Comparison of ENCODE assay signal across 11 mouse cellular contexts in genomic region chr7:44606171-44606901, GRCm38 (mm10). TPM values are rescaled to one million over a fixed set of nuclear protein-coding genes. Genes with fewer than 3 reads are reported as not detected.
A peak's percentile ranks its signal among the peaks of the same experiment; 100 is the strongest.
DNase-seq lines count a peak whose midpoint lies in the region; ATAC-seq lines count a peak whose summit lies in the region.
"Had no signal": no experiment of that assay in that cellular context is flagged by ENCODE, and none has a peak within 500 bp of the region (broad histone marks: within the 10 kb centered on the region; RNA-seq: fewer than 3 reads in every experiment).

No protein-coding gene starts in this region.

- H3K4me1 ChIP-seq in kidney, embryonic 16.5 days (ENCODE audit: insufficient read depth, low read length), result peaks cover 4% of the 10 kb centered on the region; the same call in 1 of the 2 replicates
- peaks cover 23% of the 10 kb centered on the region; the same call in 1 of the 2 replicates for H3K4me1 ChIP-seq in neural tube, embryonic 15.5 days

- ATAC-seq in kidney, embryonic 16.5 days (ENCODE audit: low FRiP score, low TSS enrichment), result no peak
- no peak for ATAC-seq in neural tube, embryonic 15.5 days (ENCODE audit: low FRiP score)
- ATAC-seq in megakaryocyte-erythroid progenitor cell, adult 5-6 weeks (replicated peaks; ENCODE audit: low FRiP score, low TSS enrichment, poor library complexity, severe bottlenecking), result no peak

- 5% methylated on average over 29 of the region's 29 CpGs for WGBS in kidney, embryonic 16.5 days
- 13% methylated on average over 29 of the region's 29 CpGs for WGBS in neural tube, embryonic 15.5 days

- intact Hi-C loops in left cerebral cortex, postnatal 36 days (cut with DNase I), result no loop called here

- no peaks in the 10 kb centered on the region for H3K9me3 ChIP-seq in kidney, embryonic 16.5 days (ENCODE audit: low read length)
- no peaks in the 10 kb centered on the region for H3K9me3 ChIP-seq in neural tube, embryonic 15.5 days (replicated peaks)
- H3K9me3 ChIP-seq: heart, embryonic 13.5 days; limb, embryonic 13.5 days had no signal

- H3K9ac ChIP-seq in kidney, embryonic 16.5 days (replicated peaks; ENCODE audit: low read length), result no peak overlapping the region
- H3K9ac ChIP-seq in neural tube, embryonic 15.5 days (replicated peaks), result peak overlapping the region; percentile 28; the same call in 1 of the 2 replicates
- H3K9ac ChIP-seq: heart, embryonic 13.5 days; limb, embryonic 13.5 days had no signal

- H3K4me2 ChIP-seq in kidney, embryonic 16.5 days (replicated peaks; ENCODE audit: low read depth, low read length), result peak overlapping the region; percentile 36
- H3K4me2 ChIP-seq in neural tube, embryonic 15.5 days, result peak overlapping the region; percentile 38
- H3K4me2 ChIP-seq: heart, embryonic 13.5 days; limb, embryonic 13.5 days had no signal

- peaks cover 59% of the 10 kb centered on the region for H3K27me3 ChIP-seq in kidney, embryonic 16.5 days (ENCODE audit: insufficient read depth, low read length)
- H3K27me3 ChIP-seq in neural tube, embryonic 15.5 days (replicated peaks), result peaks cover 47% of the 10 kb centered on the region

- no peaks in the 10 kb centered on the region for H3K36me3 ChIP-seq in kidney, embryonic 16.5 days (ENCODE audit: insufficient read depth, low read length)
- H3K36me3 ChIP-seq in neural tube, embryonic 15.5 days, result no peaks in the 10 kb centered on the region
- H3K36me3 ChIP-seq: heart, embryonic 13.5 days; limb, embryonic 13.5 days had no signal

- DNase-seq in left cerebral cortex, postnatal 36 days (ENCODE audit: low spot score in 2 of 2), result peak; percentile 53 to 62
- DNase-seq in left cerebral cortex, adult 11 months (ENCODE audit: low spot score), result no peak
- peak; percentile 34 to 44 for DNase-seq in cerebellum, postnatal 10 days
- no peak for DNase-seq in gastrocnemius, postnatal 25 days
- no peak for DNase-seq in testis, postnatal 10 days (ENCODE audit: low spot score)
- DNase-seq: embryo, embryonic 11 days had no signal

- no peak overlapping the region for H3K27ac ChIP-seq in kidney, embryonic 16.5 days (ENCODE audit: low read length)
- H3K27ac ChIP-seq in neural tube, embryonic 15.5 days (replicated peaks), result no peak overlapping the region
- H3K27ac ChIP-seq: heart, embryonic 13.5 days; limb, embryonic 13.5 days had no signal

- H3K4me3 ChIP-seq in kidney, embryonic 16.5 days (ENCODE audit: low read length), result no peak overlapping the region
- peak overlapping the region; percentile 17 for H3K4me3 ChIP-seq in neural tube, embryonic 15.5 days (replicated peaks)
- H3K4me3 ChIP-seq: heart, embryonic 13.5 days; limb, embryonic 13.5 days had no signal

RNA-seq across cellular contexts. Expression of gene Kcnc3, which starts 15.9 kb away (rescaled TPM):
- total RNA-seq in left cerebral cortex, postnatal 36 days (2021), result 100 to 1,000 TPM in 1 of 2 experiments, 10 to 100 TPM in 1; 97.6 to 107 TPM
- 0.11 and 0.14 TPM in 2 replicates for polyA plus RNA-seq in kidney, embryonic 16.5 days (2015; fragmentation: Nextera tagmentation; extraction: Ambion mirVana)
- polyA plus RNA-seq in neural tube, embryonic 15.5 days (2015; fragmentation: Nextera tagmentation; extraction: Ambion mirVana), result 7.2 and 8.0 TPM in 2 replicates
- total RNA-seq in gastrocnemius, postnatal 25 days (2021), result 1 to 10 TPM; 4.3 to 4.8 TPM
- total RNA-seq in megakaryocyte-erythroid progenitor cell, adult 5-6 weeks (2014; fragmentation: Nextera tagmentation), result 1.9 and 7.9 TPM in 2 replicates
- total RNA-seq in megakaryocyte-erythroid progenitor cell, adult 5-6 weeks (2017), result 0.11 TPM in 1 of 2 replicates, not detected in the other

RNA-seq across cellular contexts. Expression of gene Napsa, which starts 34.2 kb away (rescaled TPM):
- total RNA-seq in left cerebral cortex, postnatal 36 days (2021), result not detected
- 70.0 and 83.8 TPM in 2 replicates for polyA plus RNA-seq in kidney, embryonic 16.5 days (2015; fragmentation: Nextera tagmentation; extraction: Ambion mirVana)
- 1.1 and 4.9 TPM in 2 replicates for polyA plus RNA-seq in neural tube, embryonic 15.5 days (2015; fragmentation: Nextera tagmentation; extraction: Ambion mirVana)
- under 1 TPM in 1 of 2 experiments, not detected in 1; 0.16 TPM for total RNA-seq in gastrocnemius, postnatal 25 days (2021)
- total RNA-seq in megakaryocyte-erythroid progenitor cell, adult 5-6 weeks (2014; fragmentation: Nextera tagmentation), result 5.3 and 10.3 TPM in 2 replicates
- total RNA-seq in megakaryocyte-erythroid progenitor cell, adult 5-6 weeks (2017), result 2.0 and 11.0 TPM in 2 replicates

RNA-seq across cellular contexts. Expression of gene Nr1h2, which starts 52.6 kb away (rescaled TPM):
- total RNA-seq in left cerebral cortex, postnatal 36 days (2021), result 10 to 100 TPM; 73.1 to 78.3 TPM
- polyA plus RNA-seq in kidney, embryonic 16.5 days (2015; fragmentation: Nextera tagmentation; extraction: Ambion mirVana), result 93.1 and 94.3 TPM in 2 replicates
- polyA plus RNA-seq in neural tube, embryonic 15.5 days (2015; fragmentation: Nextera tagmentation; extraction: Ambion mirVana), result 54.0 and 62.0 TPM in 2 replicates
- total RNA-seq in gastrocnemius, postnatal 25 days (2021), result 10 to 100 TPM; 27.0 to 29.3 TPM
- total RNA-seq in megakaryocyte-erythroid progenitor cell, adult 5-6 weeks (2014; fragmentation: Nextera tagmentation), result 68.7 and 69.2 TPM in 2 replicates
- total RNA-seq in megakaryocyte-erythroid progenitor cell, adult 5-6 weeks (2017), result 28.8 and 59.9 TPM in 2 replicates

RNA-seq across cellular contexts. Expression of gene Pold1, which starts 57.7 kb away (rescaled TPM):
- total RNA-seq in left cerebral cortex, postnatal 36 days (2021), result 1 to 10 TPM; 7.5 to 7.6 TPM
- polyA plus RNA-seq in kidney, embryonic 16.5 days (2015; fragmentation: Nextera tagmentation; extraction: Ambion mirVana), result 105 and 107 TPM in 2 replicates
- 18.8 and 38.9 TPM in 2 replicates for polyA plus RNA-seq in neural tube, embryonic 15.5 days (2015; fragmentation: Nextera tagmentation; extraction: Ambion mirVana)
- 1 to 10 TPM; 4.7 to 5.2 TPM for total RNA-seq in gastrocnemius, postnatal 25 days (2021)
- 194 and 214 TPM in 2 replicates for total RNA-seq in megakaryocyte-erythroid progenitor cell, adult 5-6 weeks (2014; fragmentation: Nextera tagmentation)
- total RNA-seq in megakaryocyte-erythroid progenitor cell, adult 5-6 weeks (2017), result 61.0 and 90.8 TPM in 2 replicates

Comparison
In these comparisons a context has a peak if more than half of its experiments do, and no peak if none do; other contexts are left out.
1. DNase-seq: peak in left cerebral cortex, postnatal 36 days (2 of 2) and cerebellum, postnatal 10 days (2 of 2); none in left cerebral cortex, adult 11 months (single experiment), gastrocnemius, postnatal 25 days (single experiment) and testis, postnatal 10 days (single experiment).
2. RNA of gene Kcnc3, which starts 15.9 kb away (total RNA-seq): 97.6 to 107 TPM in left cerebral cortex, postnatal 36 days; 4.3 to 4.8 TPM in gastrocnemius, postnatal 25 days and 0.11 to 7.9 TPM in megakaryocyte-erythroid progenitor cell, adult 5-6 weeks; every median in the first group is over 10 times any median in the second.